Mouse (Mus musculus) small intestine, adult 2 months (tissue): Measurements from ENCODE around the gene Ttc7.

ENCODE experiments used
- CTCF ChIP-seq: fragments of 200-500 bp; IDR thresholded peaks from 2 replicates; pipeline ENCODE4 v1.5.1; 2012; ENCODE audit warnings: low read depth, mild to moderate bottlenecking, control low read depth, inconsistent platforms, low read length, moderate library complexity, mixed read lengths; ENCODE audit not compliant: insufficient replicate concordance, insufficient read length; ENCODE audit errors: extremely low read depth
- POLR2A ChIP-seq: fragments of 200-500 bp; IDR thresholded peaks from 2 replicates; pipeline ENCODE4 v1.6.1; 2012; ENCODE audit warnings: low read depth, mild to moderate bottlenecking, control low read depth, inconsistent platforms, low read length, moderate library complexity

DNA sequence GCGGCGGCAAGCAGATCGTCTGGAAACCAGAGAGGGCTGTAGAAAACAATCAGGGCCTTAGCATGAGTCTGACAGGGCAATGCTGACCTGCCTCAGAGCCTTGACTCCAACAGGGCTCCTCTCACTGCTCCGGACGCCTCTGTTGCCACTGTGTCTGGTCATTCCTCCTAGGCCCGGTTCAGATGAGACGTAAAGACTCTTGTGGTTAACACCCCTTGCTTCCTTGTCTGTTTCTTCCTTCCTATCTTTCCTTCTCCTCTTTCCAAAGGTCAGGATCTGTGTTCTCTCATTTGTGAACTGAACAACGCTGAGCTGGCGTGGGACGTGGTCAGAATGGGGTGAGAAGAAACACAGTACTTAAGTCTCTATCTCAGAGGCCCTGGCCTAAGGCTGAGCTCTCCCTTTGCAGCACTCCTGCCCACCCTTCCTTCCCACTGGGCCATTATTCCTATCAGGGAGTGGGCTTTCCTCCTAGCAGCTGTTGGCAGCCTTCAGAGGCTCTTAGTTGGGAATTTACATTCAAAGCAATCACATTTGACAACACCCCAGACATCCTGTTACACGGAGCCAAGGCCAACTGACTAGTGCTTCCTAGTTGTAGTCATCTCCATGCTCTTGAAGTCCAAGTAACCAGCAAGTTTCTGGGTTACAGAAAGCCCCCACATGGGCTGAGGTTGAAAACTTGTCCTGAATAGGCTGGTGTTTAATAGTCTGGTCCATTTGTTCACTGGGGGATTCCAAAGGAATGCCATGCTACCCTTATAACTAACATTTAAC lies 18.4 kb upstream of the Ttc7 start:
- TF ChIP-seq CTCF (no peak), POLR2A (peak; percentile 72; the same call in 1 of the 2 replicates)
